Mouse (Mus musculus) MEL-GATA-1-ER (cell line): ENCODE measurements around the gene Prss22.
"Not testable (repeated sequence)": the region's sequence is repeated elsewhere in the genome, so short reads cannot be mapped to it uniquely, and the experiment has no call there.

Experiments
- DNase-seq: peaks from one replicate; pipeline ENCODE4 v3.0.0-alpha.2; 2012; ENCODE audit warnings: low read depth; ENCODE audit errors: extremely low read depth

The Prss22 gene

DNA sequence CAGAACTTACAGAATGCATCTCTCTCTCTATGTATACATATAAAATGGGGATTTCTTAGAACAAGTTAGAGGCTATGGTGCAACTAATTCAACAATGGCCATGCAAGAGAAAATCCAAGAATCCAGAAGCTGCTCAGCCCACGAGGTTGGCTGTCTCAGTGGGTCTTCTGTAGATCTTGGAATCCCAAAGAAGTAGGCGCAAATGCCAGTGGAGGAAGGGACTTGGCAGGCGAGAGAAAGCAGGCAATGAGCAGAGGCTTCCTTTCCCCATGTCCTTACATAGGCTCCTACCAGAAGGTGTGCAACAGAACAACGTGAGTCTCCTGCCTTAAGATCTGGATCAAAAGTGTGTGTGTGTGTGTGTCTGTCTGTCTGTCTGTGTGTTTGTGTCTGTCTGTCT is 50.4 kb downstream of the Prss22 start:
- DNase-seq: not testable (repeated sequence)
